Mouse (Mus musculus) MEL (cell line): Measurements from ENCODE around the gene Cops7a. TPM values are rescaled to one million over a fixed set of nuclear protein-coding genes. Genes with fewer than 3 reads are reported as not detected.

Experiments
- DNase-seq: peaks from one replicate; pipeline ENCODE4 v3.0.0; 2011; ENCODE audit warnings: low read depth, low spot score
- H3K27ac ChIP-seq: 2 replicates; pipeline ENCODE4 v1.5.1; 2012; ENCODE audit warnings: low read depth, mild to moderate bottlenecking, control low read depth, low read length, moderate library complexity; ENCODE audit not compliant: control insufficient read depth
- H3K27me3 ChIP-seq, 2 experiments: fragments of 150-350 bp in 1 of 2; sonication (generic) in 1 of 2; 2 replicates each; pipeline ENCODE4 v1.6.1; 2012; ENCODE audit warnings: low read length in 2 of 2, mild to moderate bottlenecking in 2 of 2, improper control_type of control experiment in 1 of 2, moderate library complexity in 1 of 2; ENCODE audit not compliant: insufficient read depth in 2 of 2, control insufficient read depth in 1 of 2
- H3K36me3 ChIP-seq, 2 experiments: 2 replicates each; pipeline ENCODE4 v1.6.1; 2012 to 2014; ENCODE audit warnings: low read length in 2 of 2, improper control_type of control experiment in 1 of 2, inconsistent platforms in 1 of 2, mild to moderate bottlenecking in 1 of 2; ENCODE audit not compliant: insufficient read depth in 2 of 2, control insufficient read depth in 1 of 2
- H3K4me1 ChIP-seq, 2 experiments: fragments of 150-350 bp in 1 of 2; sonication (generic) in 1 of 2; 2 replicates each; pipeline ENCODE4 v1.6.1; 2012; ENCODE audit warnings: low read length in 2 of 2, improper control_type of control experiment in 1 of 2, mild to moderate bottlenecking in 1 of 2; ENCODE audit not compliant: insufficient read depth in 2 of 2, control insufficient read depth in 1 of 2
- H3K4me3 ChIP-seq, 2 experiments: fragments of 150-350 bp in 1 of 2; sonication (generic) in 1 of 2; 2 replicates each; pipeline ENCODE4 v1.5.1; 2012; ENCODE audit warnings: low read depth in 2 of 2, low read length in 2 of 2, mild to moderate bottlenecking in 2 of 2, moderate library complexity in 2 of 2, control low read depth in 1 of 2, improper control_type of control experiment in 1 of 2; ENCODE audit not compliant: control insufficient read depth in 1 of 2, insufficient read depth in 1 of 2
- H3K79me2 ChIP-seq: 2 replicates; pipeline ENCODE4 v1.6.1; 2012; ENCODE audit warnings: mild to moderate bottlenecking, low read length, moderate library complexity; ENCODE audit not compliant: control insufficient read depth, poor library complexity, insufficient read depth
- H3K9ac ChIP-seq: 2 replicates; pipeline ENCODE4 v1.6.1; 2012; ENCODE audit warnings: low read depth, mild to moderate bottlenecking, control low read depth, low read length, moderate library complexity; ENCODE audit not compliant: control insufficient read depth, poor library complexity, severe bottlenecking
- H3K9me3 ChIP-seq: fragments of 150-350 bp; sonication (generic); replicated peaks from 2 replicates; pipeline ENCODE4 v1.6.1; 2012; ENCODE audit warnings: mild to moderate bottlenecking, low read length, improper control_type of control experiment, moderate library complexity; ENCODE audit not compliant: insufficient read depth
- BHLHE40 ChIP-seq: IDR thresholded peaks from 2 replicates; pipeline ENCODE4 v1.6.1; 2012; ENCODE audit warnings: low read depth, mild to moderate bottlenecking, inconsistent platforms, low read length, improper control_type of control experiment, borderline replicate concordance
- CHD1 ChIP-seq: IDR thresholded peaks from 2 replicates; pipeline ENCODE4 v1.6.1; 2012; ENCODE audit warnings: low read depth, mild to moderate bottlenecking, inconsistent platforms, low read length, improper control_type of control experiment
- CHD2 ChIP-seq: IDR thresholded peaks from 2 replicates; pipeline ENCODE4 v1.6.1; 2011; ENCODE audit warnings: low read length, improper control_type of control experiment
- CTCF ChIP-seq, 3 experiments: IDR thresholded peaks in 2 of 3; conservative IDR thresholded peaks in 1 of 3; 2 replicates each; pipeline ENCODE4 v1.5.1; 2011 to 2012; ENCODE audit warnings: low read length in 3 of 3, low read depth in 2 of 3, mild to moderate bottlenecking in 2 of 3, improper control_type of control experiment in 1 of 3, inconsistent platforms in 1 of 3, mixed read lengths in 1 of 3, moderate library complexity in 1 of 3; ENCODE audit not compliant: control insufficient read depth in 1 of 3, insufficient read depth in 1 of 3, poor library complexity in 1 of 3, severe bottlenecking in 1 of 3
- E2F4 ChIP-seq: IDR thresholded peaks from 2 replicates; pipeline ENCODE4 v1.6.1; 2011; ENCODE audit warnings: low read depth, low read length, improper control_type of control experiment, borderline replicate concordance
- ELF1 ChIP-seq: IDR thresholded peaks from 2 replicates; pipeline ENCODE4 v1.6.1; 2014; ENCODE audit warnings: low read depth, mild to moderate bottlenecking, inconsistent platforms, low read length, improper control_type of control experiment, moderate library complexity
- EP300 ChIP-seq, 2 experiments: IDR thresholded peaks; 2 replicates each; pipeline ENCODE4 v1.6.1; 2011; ENCODE audit warnings: improper control_type of control experiment in 2 of 2, low read length in 2 of 2, low read depth in 1 of 2, mild to moderate bottlenecking in 1 of 2
- GATA1 ChIP-seq: IDR thresholded peaks from 2 replicates; pipeline ENCODE4 v1.6.1; 2011; ENCODE audit warnings: low read depth, low read length, improper control_type of control experiment
- HCFC1 ChIP-seq: IDR thresholded peaks from 2 replicates; pipeline ENCODE4 v1.6.1; 2012; ENCODE audit warnings: low read depth, mild to moderate bottlenecking, inconsistent platforms, low read length, improper control_type of control experiment, moderate library complexity
- JUND ChIP-seq: IDR thresholded peaks from 2 replicates; pipeline ENCODE4 v1.6.1; 2011; ENCODE audit warnings: low read depth, mild to moderate bottlenecking, improper control_type of control experiment, low read length
- KAT2A ChIP-seq: conservative IDR thresholded peaks from 2 replicates; pipeline ENCODE4 v1.6.1; 2012; ENCODE audit warnings: low read depth, low read length, improper control_type of control experiment, inconsistent platforms
- MAFK ChIP-seq: IDR thresholded peaks from 2 replicates; pipeline ENCODE4 v1.6.1; 2011; ENCODE audit warnings: low read depth, mild to moderate bottlenecking, low read length, improper control_type of control experiment, borderline replicate concordance
- MAX ChIP-seq: IDR thresholded peaks from 2 replicates; pipeline ENCODE4 v1.6.1; 2011; ENCODE audit warnings: low read length, improper control_type of control experiment
- MAZ ChIP-seq: IDR thresholded peaks from 2 replicates; pipeline ENCODE4 v1.6.1; 2012; ENCODE audit warnings: low read depth, mild to moderate bottlenecking, inconsistent platforms, low read length, improper control_type of control experiment
- MEF2A ChIP-seq: IDR thresholded peaks from 2 replicates; pipeline ENCODE4 v1.6.1; 2014; ENCODE audit warnings: low read depth, mild to moderate bottlenecking, inconsistent platforms, low read length, improper control_type of control experiment; ENCODE audit not compliant: poor library complexity, insufficient replicate concordance, severe bottlenecking; ENCODE audit errors: extremely low read depth
- MXI1 ChIP-seq: IDR thresholded peaks from 2 replicates; pipeline ENCODE4 v1.6.1; 2011; ENCODE audit warnings: mild to moderate bottlenecking, low read depth, low read length, improper control_type of control experiment
- POLR2A ChIP-seq, 2 experiments: IDR thresholded peaks; 2 replicates each; pipeline ENCODE4 v1.6.1; 2011 to 2012; ENCODE audit warnings: low read length in 2 of 2, mild to moderate bottlenecking in 2 of 2, control low read depth in 1 of 2, improper control_type of control experiment in 1 of 2, low read depth in 1 of 2, moderate library complexity in 1 of 2; ENCODE audit not compliant: control insufficient read depth in 1 of 2, insufficient read depth in 1 of 2, poor library complexity in 1 of 2
- POLR2AphosphoS2 ChIP-seq: IDR thresholded peaks from 2 replicates; pipeline ENCODE4 v1.6.1; 2011; ENCODE audit warnings: low read length, improper control_type of control experiment
- POLR2AphosphoS5 ChIP-seq: IDR thresholded peaks from 2 replicates; pipeline ENCODE4 v1.6.1; 2012; ENCODE audit warnings: low read depth, borderline replicate concordance, mild to moderate bottlenecking, inconsistent platforms, low read length, moderate library complexity, mixed read lengths
- SMC3 ChIP-seq: IDR thresholded peaks from 2 replicates; pipeline ENCODE4 v1.6.1; 2011; ENCODE audit warnings: low read depth, low read length, improper control_type of control experiment
- TBP ChIP-seq: IDR thresholded peaks from 2 replicates; pipeline ENCODE4 v1.8.0; 2011; ENCODE audit warnings: low read depth, low read length, improper control_type of control experiment
- TCF12 ChIP-seq: IDR thresholded peaks from 2 replicates; pipeline ENCODE4 v1.6.1; 2014; ENCODE audit warnings: low read depth, mild to moderate bottlenecking, inconsistent platforms, low read length, improper control_type of control experiment, moderate library complexity
- UBTF ChIP-seq: IDR thresholded peaks from 2 replicates; pipeline ENCODE4 v1.6.1; 2012; ENCODE audit warnings: low read depth, mild to moderate bottlenecking, inconsistent platforms, low read length, improper control_type of control experiment, moderate library complexity, borderline replicate concordance; ENCODE audit not compliant: insufficient read depth
- USF1 ChIP-seq: IDR thresholded peaks from 2 replicates; pipeline ENCODE4 v1.6.1; 2014; ENCODE audit warnings: low read depth, mild to moderate bottlenecking, inconsistent platforms, low read length, improper control_type of control experiment, moderate library complexity
- ZC3H11A ChIP-seq: IDR thresholded peaks from 2 replicates; pipeline ENCODE4 v1.6.1; 2012; ENCODE audit warnings: low read depth, mild to moderate bottlenecking, inconsistent platforms, low read length, improper control_type of control experiment
- polyA plus RNA-seq, 2 experiments: library from polyadenylated mRNA; stranded (reverse) in 1 of 2; unstranded in 1 of 2; fragments of >175 nt in 1 of 2; fragments of >200 nt in 1 of 2; gene quantifications; 2 replicates each; pipeline versions ENCODE4 v1.2.1 to v1.2.4; 2012; ENCODE audit warnings: low replicate concordance in 2 of 2, low read depth in 1 of 2; ENCODE audit not compliant: insufficient read length in 2 of 2, insufficient read depth in 1 of 2, missing spikeins in 1 of 2
- total RNA-seq: library from RNA; depleted of rRNA; stranded (reverse); fragments of 300-350 nt; gene quantifications from 2 replicates; pipeline ENCODE4 v1.2.3, GENCODE M21; 2012

The Cops7a gene
- total and polyA plus RNA-seq, 3 experiments: 85.0 to 150 TPM; not detected in 1

DNA sequence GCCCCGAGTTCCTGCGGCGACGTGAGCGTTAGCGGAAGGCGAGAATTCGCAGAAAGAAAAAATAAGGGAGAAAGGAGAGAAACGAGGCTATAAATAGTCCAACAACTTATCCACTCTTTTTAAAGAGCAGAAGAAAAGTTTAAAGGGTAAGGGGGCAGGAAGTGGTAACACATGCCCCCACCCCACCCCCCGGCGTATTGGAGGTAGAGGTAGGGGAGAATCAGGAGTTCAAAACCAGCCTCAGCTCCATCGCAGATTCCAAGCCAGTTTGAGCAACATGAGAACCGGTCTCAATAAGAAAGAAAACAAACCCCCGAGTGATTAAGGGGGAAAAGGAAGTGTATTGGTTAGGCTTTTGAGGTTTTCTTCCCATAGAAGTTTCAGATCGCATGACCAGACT lies 409 bp upstream of the Cops7a start:
- Histone ChIP-seq H3K9ac (peak overlapping the region; percentile 99), H3K79me2 (peaks cover 16% of the 10 kb centered on the region), H3K36me3 (peaks cover 1 to 18% of the 10 kb centered on the region in 2 experiments; a peak in 2 of 4 replicates), H3K27ac (peak overlapping the region; percentile 94), H3K4me3 (peak overlapping the region; percentile 75 to 92), H3K27me3 (no peaks in the 10 kb centered on the region), H3K4me1 (peaks cover 0 to 12% of the 10 kb centered on the region in 2 experiments; a peak in 3 of 4 replicates), H3K9me3 (no peaks in the 10 kb centered on the region)
- DNase-seq: peak; percentile 61
- TF ChIP-seq UBTF (no peak), ELF1 (no peak), CHD1 (peak; percentile 96), MEF2A (no peak), MAFK (no peak), JUND (no peak), TCF12 (no peak), POLR2A (IDR thresholded peaks at IDR 0.05; ENCODE audit: control insufficient read depth in 1 of 2, insufficient read depth in 1 of 2, low read depth in 1 of 2, low read length in 2 of 2, poor library complexity in 1 of 2) (no peak; a peak in 1 of 4 replicates)

DNA sequence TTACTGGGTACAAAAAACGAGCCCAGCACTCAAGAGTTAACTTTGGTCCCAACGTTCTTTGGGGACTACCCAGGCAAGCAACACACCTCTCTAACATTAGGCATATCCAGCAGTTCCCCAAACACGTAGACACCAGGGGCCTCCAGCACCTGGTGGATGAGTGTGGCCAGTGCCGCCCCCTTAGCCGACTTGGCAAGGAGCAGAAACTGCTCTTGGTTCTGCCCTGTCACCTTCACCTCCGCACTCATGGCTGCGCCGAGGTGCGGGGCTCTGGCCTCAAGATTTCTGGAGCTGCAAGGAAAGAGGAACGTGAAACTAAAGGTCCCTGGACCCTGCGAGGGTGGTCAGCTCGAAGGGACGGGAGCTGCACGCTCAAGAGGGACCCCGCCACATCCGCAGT lies 700 bp downstream of the Cops7a start:
- Histone ChIP-seq H3K27ac (peak overlapping the region; percentile 94), H3K4me1 (peaks cover 0 to 12% of the 10 kb centered on the region in 2 experiments; a peak in 3 of 4 replicates), H3K9me3 (no peaks in the 10 kb centered on the region), H3K9ac (peak overlapping the region; percentile 99), H3K4me3 (peak overlapping the region; percentile 56 to 92), H3K27me3 (no peaks in the 10 kb centered on the region)
- TF ChIP-seq GATA1 (no peak), HCFC1 (no peak), BHLHE40 (no peak), EP300 (IDR thresholded peaks at IDR 0.05; ENCODE audit: low read depth in 1 of 2, low read length in 2 of 2) (no peak), POLR2AphosphoS5 (no peak), TBP (no peak), MEF2A (no peak), KAT2A (no peak), CHD2 (no peak), CTCF (IDR thresholded peaks at IDR 0.05 in 2 of 3, conservative IDR thresholded peaks at IDR 0.05 in 1 of 3; ENCODE audit: control insufficient read depth in 1 of 3, insufficient read depth in 1 of 3, low read depth in 2 of 3, low read length in 3 of 3, poor library complexity in 1 of 3, severe bottlenecking in 1 of 3) (no peak), CHD1 (no peak), MAZ (no peak), MXI1 (no peak), POLR2AphosphoS2 (no peak), SMC3 (no peak), MAX (no peak), ELF1 (no peak), E2F4 (no peak), USF1 (no peak), ZC3H11A (no peak)
- TF ChIP-seq, all 39 proteins: peak for 0
- H3K36me3 ChIP-seq: peaks cover 1 to 18% of the 10 kb centered on the region in 2 experiments; a peak in 2 of 4 replicates
- H3K79me2 ChIP-seq: peaks cover 16% of the 10 kb centered on the region
- no peak for DNase-seq
